Mouse (Mus musculus): ENCODE results near the gene Scd4. TPM values are rescaled to one million over a fixed set of nuclear protein-coding genes. Genes with fewer than 3 reads are reported as not detected.

Gene Scd4
- polyA plus RNA-seq, 1 experiment from 2014 or later = 0.04 TPM

GRCm38 (mm10) chr19:44286109-44286508, 46.8 kb upstream of the Scd4 start:
- Histone ChIP-seq H3K27ac (ENCODE audit: low read depth, low read length) (no peak overlapping the region), H3K36me3 (ENCODE audit: control insufficient read depth, insufficient read depth) (no peaks in the 10 kb centered on the region), H3K9ac (ENCODE audit: low read depth, low read length) (no peak overlapping the region), H3K27me3 (replicated peaks; ENCODE audit: control insufficient read depth, insufficient read depth, low read length) (no peaks in the 10 kb centered on the region), H3K4me1 (replicated peaks; ENCODE audit: control insufficient read depth, insufficient read depth, low read length) (peaks cover 15% of the 10 kb centered on the region; the same call in 1 of the 2 replicates), H3K4me2 (replicated peaks; ENCODE audit: low read depth) (no peak overlapping the region), H3K4me3 (ENCODE audit: low read depth, low read length) (no peak overlapping the region), H3K9me3 (ENCODE audit: control insufficient read depth) (no peaks in the 10 kb centered on the region)
- TF ChIP-seq CTCF (IDR thresholded peaks at IDR 0.05; ENCODE audit: low read depth) = no peak
- ATAC-seq = no peak
- WGBS = 31% methylated on average over 2 of the region's 2 CpGs

GRCm38 (mm10) chr19:44287415-44288110, 45.3 kb upstream of the Scd4 start:
- H3K9ac ChIP-seq (ENCODE audit: low read depth, low read length) = no peak overlapping the region

GRCm38 (mm10) chr19:44292083-44292482, 40.8 kb upstream of the Scd4 start:
- Histone ChIP-seq H3K9me3 (ENCODE audit: control insufficient read depth) (no peaks in the 10 kb centered on the region), H3K36me3 (ENCODE audit: control insufficient read depth, insufficient read depth) (peaks cover 14% of the 10 kb centered on the region; the same call in 1 of the 2 replicates), H3K4me3 (ENCODE audit: low read depth, low read length) (no peak overlapping the region), H3K4me1 (replicated peaks; ENCODE audit: control insufficient read depth, insufficient read depth, low read length) (0 out of 2 replicates have a peak, but pooled peaks cover 18% of the 10 kb centered on the region), H3K27me3 (replicated peaks; ENCODE audit: control insufficient read depth, insufficient read depth, low read length) (no peaks in the 10 kb centered on the region), H3K4me2 (replicated peaks; ENCODE audit: low read depth) (no peak overlapping the region; the same call in 1 of the 2 replicates), H3K9ac (ENCODE audit: low read depth, low read length) (no peak overlapping the region), H3K27ac (ENCODE audit: low read depth, low read length) (peak overlapping the region; percentile 42; the same call in 1 of the 2 replicates)
- WGBS = 72% methylated on average over 2 of the region's 2 CpGs
- no peak for TF ChIP-seq CTCF (IDR thresholded peaks at IDR 0.05; ENCODE audit: low read depth)
- no peak for ATAC-seq

More at GRCm38 (mm10) chr19:44287415-44288110, 45.3 kb upstream of the Scd4 start:
- Histone ChIP-seq H3K4me2 (replicated peaks; ENCODE audit: low read depth) (no peak overlapping the region), H3K4me1 (replicated peaks; ENCODE audit: control insufficient read depth, insufficient read depth, low read length) (peaks cover 11% of the 10 kb centered on the region; the same call in 1 of the 2 replicates), H3K27ac (ENCODE audit: low read depth, low read length) (no peak overlapping the region), H3K9me3 (ENCODE audit: control insufficient read depth) (no peaks in the 10 kb centered on the region), H3K4me3 (ENCODE audit: low read depth, low read length) (no peak overlapping the region), H3K27me3 (replicated peaks; ENCODE audit: control insufficient read depth, insufficient read depth, low read length) (no peaks in the 10 kb centered on the region), H3K36me3 (ENCODE audit: control insufficient read depth, insufficient read depth) (no peaks in the 10 kb centered on the region)
- no peak for ATAC-seq
- WGBS = 71% methylated on average over 11 of the region's 11 CpGs
- no peak for TF ChIP-seq CTCF (IDR thresholded peaks at IDR 0.05; ENCODE audit: low read depth)

GRCm38 (mm10) chr19:44292483-44292882, 40.4 kb upstream of the Scd4 start:
- Histone ChIP-seq H3K4me1 (replicated peaks; ENCODE audit: control insufficient read depth, insufficient read depth, low read length) (0 out of 2 replicates have a peak, but pooled peaks cover 19% of the 10 kb centered on the region), H3K27me3 (replicated peaks; ENCODE audit: control insufficient read depth, insufficient read depth, low read length) (no peaks in the 10 kb centered on the region), H3K9me3 (ENCODE audit: control insufficient read depth) (no peaks in the 10 kb centered on the region), H3K27ac (ENCODE audit: low read depth, low read length) (peak overlapping the region; percentile 42), H3K9ac (ENCODE audit: low read depth, low read length) (no peak overlapping the region), H3K4me3 (ENCODE audit: low read depth, low read length) (no peak overlapping the region), H3K36me3 (ENCODE audit: control insufficient read depth, insufficient read depth) (peaks cover 14% of the 10 kb centered on the region; the same call in 1 of the 2 replicates), H3K4me2 (replicated peaks; ENCODE audit: low read depth) (no peak overlapping the region; the same call in 1 of the 2 replicates)
- no peak for ATAC-seq
- no peak for TF ChIP-seq CTCF (IDR thresholded peaks at IDR 0.05; ENCODE audit: low read depth)
- WGBS = 30% methylated on average over 3 of the region's 3 CpGs

GRCm38 (mm10) chr19:44292941-44293768, 39.7 kb upstream of the Scd4 start, which contains the start of gene Scd2:
Gene Scd2, plus strand, starts transcription at chr19:44293674.
- WGBS = 2% methylated on average over 21 of the region's 21 CpGs
- peak within 1 kb of the TSS; percentile 54 for H3K4me3 ChIP-seq (ENCODE audit: low read depth, low read length)
- H3K27ac ChIP-seq (ENCODE audit: low read depth, low read length) = peak within 1 kb of the TSS; percentile 82
- peak within 1 kb of the TSS; percentile 46 for H3K9ac ChIP-seq (ENCODE audit: low read depth, low read length)
- H3K4me1 ChIP-seq (replicated peaks; ENCODE audit: control insufficient read depth, insufficient read depth, low read length) = 0 out of 2 replicates have a peak, but pooled peaks cover 19% of the 10 kb centered on the region
- TF ChIP-seq CTCF (IDR thresholded peaks at IDR 0.05; ENCODE audit: low read depth) = no peak
- H3K4me2 ChIP-seq (replicated peaks; ENCODE audit: low read depth) = peak within 1 kb of the TSS; percentile 87
- H3K36me3 ChIP-seq (ENCODE audit: control insufficient read depth, insufficient read depth) = peaks cover 16% of the 10 kb centered on the region; the same call in 1 of the 2 replicates
- ATAC-seq = peak; percentile 1; the same call in 1 of the 2 replicates
- H3K27me3 ChIP-seq (replicated peaks; ENCODE audit: control insufficient read depth, insufficient read depth, low read length) = no peaks in the 10 kb centered on the region
- no peaks in the 10 kb centered on the region for H3K9me3 ChIP-seq (ENCODE audit: control insufficient read depth)

Data from intestine, postnatal 0 days (tissue).